Mouse (Mus musculus) heart, postnatal 4 days (tissue): ENCODE measurements around the gene Snurf. TPM values are rescaled to one million over a fixed set of nuclear protein-coding genes. Genes with fewer than 3 reads are reported as not detected.

Experiments used
- DNase-seq: peaks from one replicate; pipeline ENCODE4 v3.0.0; 2021
- total RNA-seq, 2 experiments: library from RNA; stranded (reverse); gene quantifications; 2 replicates each; pipeline ENCODE4 v1.2.3; 2021

The Snurf gene
- total RNA-seq: 100 to 1,000 TPM; 246 to 273 TPM

GRCm38 (mm10) chr7:60004606-60005330, at the start of gene Snurf, which contains the start of gene Gm38393:
Snurf (minus strand) TSS chr7:60005049.
Gm38393 (minus strand) TSS chr7:60005064.
- peak; percentile 79 for DNase-seq

DNA sequence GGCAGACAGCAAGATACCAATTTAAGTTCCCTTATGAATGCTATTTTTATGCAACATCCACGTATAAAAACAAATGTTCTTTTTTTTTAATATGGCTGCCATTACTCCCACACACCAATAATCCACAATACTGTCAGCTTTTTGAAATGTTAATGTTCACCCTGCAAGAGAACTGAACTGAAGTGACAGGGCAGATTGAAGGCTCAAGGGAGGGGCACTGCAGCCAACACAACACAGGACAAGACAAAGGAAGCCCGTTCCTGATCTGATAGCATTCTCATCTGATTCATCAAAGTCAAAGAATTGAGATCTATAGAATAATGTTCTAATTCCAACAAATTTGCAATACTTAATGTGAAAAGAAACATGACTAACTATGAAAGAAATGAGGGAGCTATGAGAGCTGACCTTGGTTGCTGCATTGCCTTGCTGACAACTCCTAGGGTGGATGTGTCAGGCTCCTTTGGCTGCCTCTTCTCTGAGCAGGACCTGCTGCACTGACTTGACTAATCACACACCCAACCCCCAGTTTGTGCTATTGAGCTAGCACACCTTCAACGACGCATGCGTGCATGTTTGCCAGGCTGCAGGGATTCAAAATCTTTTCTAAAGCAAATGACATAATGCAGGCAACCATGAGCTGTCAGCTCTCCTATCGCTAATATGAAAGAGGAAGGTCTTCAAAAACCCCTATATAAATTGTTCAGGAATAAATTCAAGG, 42.8 kb upstream of the Snurf start:
- peak; percentile 25 for DNase-seq

DNA sequence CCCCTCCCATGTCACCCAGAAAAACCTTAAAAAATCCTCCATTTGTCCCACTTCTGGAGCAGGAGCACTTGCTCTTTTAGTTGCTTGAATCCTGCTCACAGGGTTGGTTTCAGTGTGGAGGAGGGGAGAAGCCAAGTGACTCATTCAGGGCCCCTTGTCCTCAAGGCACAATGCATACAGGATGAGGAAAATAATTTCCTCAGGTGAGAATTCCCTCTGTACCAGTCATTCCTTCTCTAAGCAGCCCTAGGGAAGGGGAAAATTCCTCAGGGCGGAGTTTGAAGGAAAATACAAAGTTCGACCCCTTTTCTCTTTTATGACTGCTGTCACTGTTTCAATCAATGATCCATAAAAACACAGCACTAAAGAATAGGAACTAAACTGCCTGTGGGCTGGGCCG, 8.3 kb upstream of the Snurf start:
- no peak for DNase-seq

GRCm38 (mm10) chr7:60007727-60008360, 3.0 kb upstream of the Snurf start:
- no peak for DNase-seq

DNA sequence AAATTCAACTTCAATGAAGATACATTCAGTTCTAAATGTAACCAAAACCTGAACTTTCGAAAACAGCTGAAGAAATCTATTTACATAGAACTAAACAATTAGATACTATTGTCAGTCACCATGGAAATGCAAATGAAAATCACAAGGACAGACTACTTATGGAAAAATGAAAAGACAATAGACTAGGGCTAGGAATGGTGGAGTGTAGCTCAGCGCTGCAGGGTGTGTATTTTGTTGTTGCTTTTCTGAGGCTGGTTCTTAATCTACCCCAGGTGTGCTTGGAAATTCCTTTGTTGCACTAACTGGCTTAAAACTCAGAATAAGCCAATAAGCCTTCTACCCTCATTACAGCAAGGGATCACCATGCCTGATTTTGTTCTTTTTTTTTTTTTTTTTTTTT, 1.4 kb upstream of the Snurf start:
- DNase-seq: no peak

DNA sequence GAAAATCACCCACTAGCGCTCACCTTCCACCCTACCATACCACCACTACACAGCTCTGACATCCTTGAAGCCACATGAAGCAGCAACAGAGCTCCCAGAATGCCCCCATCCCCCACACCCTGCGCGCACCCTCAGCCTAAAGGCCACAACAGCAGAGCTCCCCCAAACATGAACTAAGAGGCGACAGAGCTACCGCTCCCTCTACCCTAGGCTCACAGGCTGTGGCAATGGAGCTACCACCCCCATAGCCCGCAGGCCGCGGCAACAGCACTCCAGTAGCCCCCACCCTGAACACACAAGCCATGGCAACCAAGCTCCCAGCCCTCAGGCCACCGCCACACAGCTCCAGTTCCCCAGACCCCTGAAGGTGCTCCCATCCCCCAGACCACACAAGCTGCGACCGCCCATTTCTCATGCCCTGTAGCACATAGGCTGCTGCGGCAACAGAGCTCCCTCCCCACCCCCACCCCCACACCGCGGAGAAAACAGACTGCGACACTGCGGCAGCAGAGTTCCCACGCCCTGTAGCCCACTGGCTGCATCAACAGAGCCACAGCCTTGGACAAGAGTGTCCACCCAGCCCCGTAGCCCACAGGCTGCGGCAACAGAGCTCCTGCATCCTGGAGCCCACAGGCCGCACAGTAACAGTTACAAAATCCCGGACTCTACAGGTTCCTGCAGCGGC, 786 bp downstream of the Snurf start:
- peak; percentile 32 for DNase-seq

DNA sequence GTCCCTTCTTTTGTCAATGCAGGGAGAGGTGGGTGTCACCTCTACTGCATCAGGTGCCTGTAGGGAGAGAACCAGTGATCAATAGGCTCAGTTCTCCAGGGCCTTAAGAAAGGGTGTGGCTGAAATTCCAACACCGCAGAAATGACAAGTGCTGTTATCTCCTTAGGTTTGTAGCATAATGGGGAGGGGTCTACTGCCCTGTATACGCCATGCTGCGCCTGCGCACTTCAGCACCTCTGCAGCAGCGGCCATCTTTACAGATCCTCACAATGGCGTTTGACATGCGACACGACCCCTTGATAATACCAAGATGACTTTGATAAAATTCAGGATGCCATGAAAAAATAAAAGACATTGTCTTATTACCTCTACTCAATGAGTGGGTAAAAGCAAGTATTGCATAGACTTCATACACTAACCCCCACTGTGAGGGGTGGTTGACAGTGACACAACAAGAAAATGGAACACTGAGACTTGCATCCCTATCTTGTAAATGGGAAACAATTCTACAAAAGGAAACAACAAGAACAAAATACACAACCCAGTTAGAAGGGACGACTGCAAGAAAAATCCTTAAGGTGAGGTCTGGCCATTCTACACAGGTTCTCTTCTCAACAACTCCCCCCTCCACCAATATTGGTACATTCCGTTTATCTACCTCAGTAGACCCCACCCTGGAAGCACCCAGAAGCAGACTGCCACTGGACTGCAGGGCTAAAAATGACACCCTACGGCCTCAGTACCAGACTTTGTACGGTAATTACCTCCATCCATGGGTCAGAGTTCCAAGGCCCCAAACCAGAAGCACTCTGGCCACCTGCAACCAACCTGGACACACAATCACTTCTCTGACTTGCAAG, 1.6 kb downstream of the Snurf start:
- DNase-seq: peak; percentile 4

DNA sequence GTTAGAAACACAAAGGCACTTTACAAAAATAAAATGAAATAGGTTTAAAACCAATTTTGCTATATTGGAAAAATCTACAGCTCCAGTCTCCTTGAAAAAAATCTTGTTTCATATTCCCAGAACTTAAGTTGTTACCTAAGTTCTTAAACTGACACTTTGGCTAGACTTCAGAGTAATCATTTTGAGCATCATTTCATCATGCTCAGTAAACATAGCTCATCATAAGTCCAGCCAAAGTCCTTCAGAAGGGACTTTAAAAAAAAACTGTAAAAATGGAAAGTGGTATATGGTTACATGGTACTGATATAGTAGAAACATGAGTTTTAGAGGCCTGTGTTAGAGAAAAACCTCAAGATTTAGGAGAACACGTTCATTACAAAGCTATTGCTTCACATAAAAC, 26.2 kb downstream of the Snurf start:
- DNase-seq: no peak

Other genes starting within 250 kb of the Snurf start
- gene Gm38393, start within 50 bp of the Snurf start, total RNA-seq: 10 to 100 TPM; 10.3 to 10.5 TPM
- 10 to 100 TPM; 86.5 to 97.4 TPM for gene Snrpn, start 135.2 kb upstream of the Snurf start, total RNA-seq